Mouse (Mus musculus) heart, adult 9 months (tissue): Measurements from ENCODE around the gene Usp16.
A peak's percentile ranks its signal among the peaks of the same experiment; 100 is the strongest.
"Not testable (repeated sequence)": the region's sequence is repeated elsewhere in the genome, so short reads cannot be mapped to it uniquely, and the experiment has no call there.

Experiments used
- DNase-seq, 2 experiments: peaks; one replicate each; pipeline ENCODE4 v3.0.0; 2022; ENCODE audit warnings: low spot score in 2 of 2

Gene Usp16

GRCm38 (mm10) chr16:87486739-87487138 is 32.2 kb downstream of the Usp16 start:
- no peak for DNase-seq

- no peak for DNase-seq
These were observed 34.1 kb downstream of the Usp16 start for GRCm38 (mm10) chr16:87488605-87489004.

DNA sequence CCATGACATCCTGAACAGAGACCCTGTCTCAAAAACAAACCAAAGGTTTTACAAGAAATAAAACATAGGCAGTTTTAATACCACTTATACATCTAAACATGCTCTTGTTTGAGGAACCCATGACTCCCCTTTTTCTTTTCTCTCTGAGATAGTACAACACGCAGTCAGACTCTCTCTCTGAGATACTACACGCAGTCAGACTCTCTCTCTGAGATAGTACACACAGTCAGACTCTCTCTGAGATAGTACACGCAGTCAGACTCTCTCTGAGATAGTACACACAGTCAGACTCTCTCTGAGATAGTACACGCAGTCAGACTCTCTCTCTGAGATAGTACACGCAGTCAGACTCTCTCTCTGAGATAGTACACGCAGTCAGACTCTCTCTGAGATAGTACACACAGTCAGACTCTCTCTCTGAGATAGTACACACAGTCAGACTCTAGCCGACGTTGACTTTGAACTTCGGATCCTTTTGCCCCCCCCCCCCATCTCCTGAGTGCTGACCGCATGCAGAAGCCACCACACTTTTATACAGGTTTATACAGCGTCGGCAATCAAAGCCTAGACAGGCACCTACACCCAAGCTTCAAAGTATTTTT is 37.8 kb downstream of the Usp16 start:
- not testable (repeated sequence) for DNase-seq

DNA sequence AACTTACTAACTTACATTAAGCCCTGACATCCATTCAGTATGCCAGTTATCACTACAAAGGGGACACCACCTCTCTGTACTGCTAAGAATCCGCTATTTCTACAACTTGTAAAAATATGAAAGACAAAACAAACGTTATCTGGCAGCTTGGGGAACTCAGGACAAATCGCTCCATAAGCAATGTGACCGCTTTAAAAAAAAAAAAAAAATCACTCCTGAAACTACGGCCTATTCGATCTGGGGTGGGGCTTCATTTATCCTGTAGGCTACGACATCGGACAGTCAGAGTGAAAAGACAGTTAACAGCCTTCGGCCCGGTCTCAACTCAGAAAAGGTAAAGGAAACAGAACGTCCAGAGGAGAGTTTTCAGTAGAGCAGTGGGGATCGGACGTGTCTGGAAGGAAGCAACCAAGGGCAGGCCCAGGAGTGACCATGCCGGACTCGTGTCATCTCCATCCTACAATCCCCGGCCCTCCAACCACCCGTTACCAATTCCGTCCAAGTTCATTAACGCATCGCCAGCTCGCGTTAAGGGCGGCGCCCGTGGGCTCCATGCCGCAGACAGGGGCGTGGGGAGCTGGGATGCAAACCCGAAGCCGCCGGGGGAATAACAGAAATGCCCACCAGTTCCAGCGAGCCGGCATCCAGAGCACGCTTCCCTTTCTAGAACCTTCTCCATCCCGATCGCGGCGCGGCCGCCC is 40.6 kb downstream of the Usp16 start:
- no peak for DNase-seq

DNA sequence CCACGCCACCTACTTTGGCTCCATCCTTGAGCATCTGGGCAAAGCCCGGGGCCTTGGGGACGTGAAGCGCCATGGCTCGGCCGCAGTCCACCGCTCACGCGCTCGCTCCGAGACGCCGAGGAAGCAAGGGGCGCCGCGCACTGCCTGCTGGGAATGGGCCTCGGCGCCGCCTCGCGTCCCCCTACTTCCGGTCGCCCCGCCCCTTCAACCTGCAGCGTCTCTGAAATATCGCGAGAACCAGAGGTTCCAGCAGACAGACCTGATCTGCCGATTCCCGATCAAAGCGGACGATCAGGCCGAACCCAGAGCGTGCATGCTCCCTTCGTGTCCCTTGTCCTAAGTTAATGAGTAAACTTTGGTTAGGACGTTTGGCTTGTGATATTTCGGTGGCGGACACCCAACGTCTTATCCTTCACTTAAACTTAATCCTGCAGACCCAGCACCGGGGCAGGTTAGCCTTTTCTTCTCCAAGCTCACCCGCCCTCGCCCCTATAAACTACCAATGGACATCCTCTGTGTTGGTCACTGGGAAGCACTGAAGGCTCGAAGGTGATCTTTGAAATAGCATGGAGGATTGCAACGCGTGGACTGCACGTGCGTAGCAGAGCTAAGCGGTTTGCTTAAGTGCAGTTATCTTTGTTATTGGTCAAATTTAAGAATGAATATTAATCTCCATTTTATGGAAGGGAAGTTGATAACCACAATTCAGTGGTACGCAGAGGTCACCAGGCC is 41.4 kb downstream of the Usp16 start, which contains the start of gene Cct8:
Gene Cct8, minus strand, starts transcription at position 158 of the 732 bp plus-strand sequence.
- peak; percentile 93 to 96 for DNase-seq

DNA sequence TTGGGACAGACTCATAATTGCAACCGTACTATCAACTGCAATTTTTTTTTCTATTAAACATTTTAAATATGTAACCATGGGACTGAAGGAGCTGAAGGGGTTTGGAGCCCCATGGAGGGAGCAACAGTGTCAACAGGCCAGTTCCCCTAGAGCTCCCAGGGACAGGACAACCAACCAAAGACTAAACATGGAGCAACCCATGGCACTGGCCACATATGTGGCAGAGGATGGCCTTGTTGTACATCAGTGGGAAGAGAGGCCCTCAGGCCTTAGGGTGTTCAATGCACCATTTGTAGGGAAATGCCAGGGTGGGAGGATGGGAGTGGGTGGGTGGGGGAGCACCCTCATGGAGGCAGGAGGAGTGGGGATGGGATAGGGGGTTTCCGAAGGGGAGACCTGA is 42.2 kb downstream of the Usp16 start:
- DNase-seq, result no peak

- DNase-seq, result no peak
These were observed 42.7 kb downstream of the Usp16 start for GRCm38 (mm10) chr16:87497171-87497570.

DNA sequence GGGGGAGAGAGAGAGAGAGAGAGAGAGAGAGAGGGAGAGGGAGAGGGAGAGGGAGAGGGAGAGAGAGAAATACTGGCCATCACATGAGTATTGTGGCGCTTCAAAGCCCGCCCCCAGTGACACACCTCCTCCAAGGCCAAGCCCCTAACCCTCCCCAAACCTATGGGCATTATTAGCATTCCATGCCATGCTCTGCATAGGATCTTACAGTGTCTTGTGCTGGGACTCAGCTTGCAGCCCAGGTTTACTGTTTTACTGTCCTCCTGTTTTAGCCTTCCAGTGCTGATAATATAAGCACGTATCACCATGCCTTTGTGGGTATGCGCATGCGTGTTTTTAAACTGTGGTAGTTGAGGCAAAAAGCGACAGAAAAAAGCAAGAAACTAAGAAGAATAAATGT is 45.1 kb downstream of the Usp16 start:
- DNase-seq, result no peak

DNA sequence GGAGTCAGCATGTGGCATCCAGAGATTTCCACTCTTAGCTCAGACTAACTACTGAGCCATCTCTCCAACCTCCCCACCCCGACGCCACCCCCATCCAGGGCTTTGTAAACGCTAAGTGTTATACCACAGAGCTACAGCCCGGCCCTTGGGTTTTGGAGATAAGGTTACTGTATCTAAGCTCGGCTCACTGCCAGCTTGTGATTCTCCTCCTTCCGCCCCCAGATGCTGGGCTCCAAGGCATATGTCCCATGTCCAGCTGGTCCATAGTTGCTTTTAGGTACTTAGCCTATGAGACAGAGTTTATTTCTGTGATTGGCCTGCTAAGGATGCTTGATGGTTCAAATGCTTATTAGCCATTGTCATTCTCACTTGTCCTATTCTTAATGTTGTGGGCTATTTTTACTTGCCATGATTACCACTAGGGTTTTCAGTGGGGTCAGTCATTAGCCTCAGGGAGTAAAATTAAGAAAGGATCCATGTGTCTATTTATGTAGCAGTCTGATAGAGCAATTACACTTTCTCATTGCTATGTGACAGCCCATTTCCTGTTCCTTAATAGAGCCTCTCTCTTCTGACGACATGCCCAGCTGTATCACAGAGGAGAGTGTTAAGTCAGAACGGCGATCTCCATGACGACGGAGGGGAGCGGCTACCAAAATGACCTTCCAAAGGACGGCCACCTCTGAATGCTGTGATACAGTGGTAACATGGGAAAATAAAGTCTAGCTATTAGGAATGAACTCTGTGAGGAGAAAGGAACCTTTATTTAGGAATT is 47.0 kb downstream of the Usp16 start:
- peak; percentile 21 to 29 for DNase-seq

- DNase-seq, result no peak
These were observed 57.2 kb downstream of the Usp16 start for GRCm38 (mm10) chr16:87511706-87512105.

DNA sequence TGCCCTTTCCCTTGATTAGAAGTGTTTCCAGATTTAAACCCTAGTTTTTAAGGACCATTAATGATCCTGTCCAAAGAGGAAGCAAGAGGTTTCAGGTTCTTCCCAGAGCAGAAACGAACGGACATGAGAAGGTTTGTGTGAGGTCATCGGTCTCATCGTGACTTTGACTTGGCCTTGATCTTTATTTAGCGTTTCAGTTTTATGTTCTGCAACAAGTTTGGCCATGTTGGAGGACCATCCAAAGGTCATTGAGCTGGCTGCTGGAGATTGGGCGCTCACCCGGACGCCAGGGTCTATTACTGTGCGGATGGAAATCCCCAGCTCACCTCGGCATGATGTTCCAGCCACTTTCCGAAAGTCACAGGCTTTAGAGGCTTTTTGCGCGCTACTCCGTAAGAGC is 57.8 kb downstream of the Usp16 start:
- DNase-seq, result no peak

GRCm38 (mm10) chr16:87524228-87524627 is 69.7 kb downstream of the Usp16 start:
- DNase-seq, result no peak

DNA sequence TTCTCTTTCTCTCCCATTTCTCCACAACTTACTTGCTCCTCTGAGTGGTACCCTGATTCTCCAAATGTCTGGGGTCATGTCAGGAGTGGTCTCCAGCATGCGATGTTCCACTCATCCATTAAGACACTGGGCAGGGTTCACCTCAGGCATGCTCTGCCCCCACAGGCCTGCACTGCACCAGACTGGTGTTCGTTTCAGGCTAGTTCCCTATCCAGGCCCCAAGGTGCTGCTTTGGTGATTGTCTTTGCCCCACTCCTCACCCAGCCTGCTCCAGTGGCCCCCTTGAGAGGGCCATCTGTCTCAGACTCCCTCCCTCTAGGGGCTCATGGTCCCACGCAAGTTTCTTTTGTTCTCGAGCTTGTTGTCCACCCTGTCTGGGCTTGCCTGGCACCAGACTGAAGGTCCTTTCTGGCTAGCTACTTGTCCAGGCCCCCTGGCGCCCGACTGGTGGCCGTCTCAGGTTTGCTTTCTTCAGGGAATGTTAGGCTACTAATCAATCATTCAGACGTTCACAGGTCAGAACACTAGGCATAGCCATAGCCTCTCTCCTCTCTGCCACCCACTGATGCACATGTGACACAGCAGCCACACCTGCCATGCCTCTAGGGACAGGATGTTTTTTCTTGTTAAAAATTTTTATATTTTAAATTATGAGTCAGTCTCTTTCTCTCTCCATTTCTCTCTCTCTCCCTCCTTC is 73.2 kb downstream of the Usp16 start:
- no peak for DNase-seq

- no peak for DNase-seq
These were observed 74.3 kb downstream of the Usp16 start for GRCm38 (mm10) chr16:87528755-87529154.
